In the genomic region with DNA sequence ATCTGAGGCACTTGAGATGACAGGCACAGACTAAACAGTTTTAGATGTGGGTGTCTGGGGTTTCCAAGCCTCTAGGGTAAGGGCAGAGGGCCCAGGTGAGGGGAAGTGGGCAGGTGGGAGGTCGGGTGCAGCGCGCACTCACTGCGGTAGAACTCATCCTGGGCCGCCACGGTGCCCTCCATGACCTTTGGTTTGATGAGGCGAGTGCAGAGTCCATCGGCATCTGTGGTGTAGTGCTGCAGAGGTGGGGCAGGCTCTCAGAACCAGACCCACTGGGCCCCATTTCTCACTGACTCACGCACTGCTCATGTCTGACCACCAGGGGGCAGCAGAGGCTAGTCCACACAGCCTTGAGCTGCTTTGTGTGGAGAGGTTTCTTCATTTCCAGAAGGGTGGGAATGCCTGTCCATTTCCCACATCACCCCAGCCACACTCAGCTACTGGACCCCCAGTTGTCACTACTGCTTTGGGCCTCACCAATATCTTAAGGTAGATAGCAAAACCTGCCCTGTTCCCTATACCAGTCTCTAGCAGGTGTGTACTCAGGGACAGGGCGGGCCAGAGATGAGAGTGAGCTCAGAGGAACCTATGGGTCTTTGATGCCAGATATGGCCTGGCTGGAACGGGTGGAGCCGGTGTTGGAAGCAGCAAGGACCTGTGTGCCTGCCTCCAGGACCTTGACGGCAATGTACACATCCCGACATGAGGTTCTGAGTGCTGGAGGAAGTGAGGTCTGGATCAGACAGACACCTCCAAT, we compare ENCODE assay signal across 8 mouse cellular contexts. TPM values are rescaled to one million over a fixed set of nuclear protein-coding genes. Genes with fewer than 3 reads are reported as not detected.
DNase-seq lines count a peak whose midpoint lies in the region; ATAC-seq and TF ChIP-seq lines count a peak whose summit lies in the region.

No protein-coding gene starts in this region.

- no peak overlapping the region for H3K4me2 ChIP-seq in forebrain, embryonic 16.5 days (ENCODE audit: low read length)

- no peak overlapping the region for H3K4me3 ChIP-seq in ES-E14 (ENCODE audit: insufficient read depth in 1 of 2, low read depth in 1 of 2, low read length in 2 of 2, poor library complexity in 1 of 2, severe bottlenecking in 1 of 2)
- H3K4me3 ChIP-seq in forebrain, embryonic 16.5 days (replicated peaks; ENCODE audit: low read length), result no peak overlapping the region

- H3K27ac ChIP-seq in ES-E14 (ENCODE audit: insufficient read depth, low read depth, low read length, poor library complexity, severe bottlenecking), result no peak overlapping the region
- peak overlapping the region; percentile 10; the same call in 1 of the 2 replicates for H3K27ac ChIP-seq in forebrain, embryonic 16.5 days (ENCODE audit: low read length)

- no peaks in the 10 kb centered on the region for H3K27me3 ChIP-seq in forebrain, embryonic 16.5 days (replicated peaks; ENCODE audit: control insufficient read depth, insufficient read depth, low read length)

- no peaks in the 10 kb centered on the region for H3K9me3 ChIP-seq in ES-E14 (ENCODE audit: control insufficient read depth, insufficient read depth, low read depth, low read length)
- no peaks in the 10 kb centered on the region for H3K9me3 ChIP-seq in forebrain, embryonic 16.5 days (ENCODE audit: control insufficient read depth, low read length)

- peaks cover 51% of the 10 kb centered on the region for H3K36me3 ChIP-seq in ES-E14 (ENCODE audit: control insufficient read depth, insufficient read depth, low read length, poor library complexity, severe bottlenecking)
- peaks cover 27% of the 10 kb centered on the region for H3K36me3 ChIP-seq in forebrain, embryonic 16.5 days (ENCODE audit: control insufficient read depth, insufficient read depth)

- DNase-seq in ES-E14 (ENCODE audit: low read depth, low spot score), result no peak
- DNase-seq in cerebellum, adult 18-20 months, result peak; percentile 78 to 83
- DNase-seq in layer of hippocampus, adult 9-11 months, result peak; percentile 52
- peak; percentile 90 for DNase-seq in lung, postnatal 10 days
- peak; percentile 85 for DNase-seq in retina, embryonic 14.5 days (ENCODE audit: low spot score)
- peak; percentile 74 to 78 for DNase-seq in thymus, postnatal 36 days

- peaks cover 0 to 12% of the 10 kb centered on the region in 2 experiments; a peak in 2 of 4 replicates for H3K4me1 ChIP-seq in ES-E14 (ENCODE audit: control insufficient read depth in 2 of 2, insufficient read depth in 2 of 2, low read length in 2 of 2, poor library complexity in 1 of 2)
- H3K4me1 ChIP-seq in forebrain, embryonic 16.5 days (replicated peaks; ENCODE audit: control insufficient read depth, insufficient read depth, low read length), result peaks cover 9% of the 10 kb centered on the region

- in situ Hi-C loops in ES-E14 (cut with MboI; ENCODE audit: low sequenced_read_pairs in 2 of 2, unreplicated experiment in 2 of 2), result no loop called here

- WGBS in forebrain, embryonic 16.5 days, result 75% methylated on average over 14 of the region's 14 CpGs

- peak; percentile 70 for ATAC-seq in forebrain, embryonic 16.5 days
- ATAC-seq in hematopoietic stem cell, adult 5-6 weeks (replicated peaks in 1 of 2; ENCODE audit: insufficient read depth in 1 of 2, low FRiP score in 2 of 2, low TSS enrichment in 1 of 2, low read depth in 1 of 2, poor library complexity in 2 of 2, severe bottlenecking in 2 of 2), result peak; percentile 46 to 78; a peak in 3 of 4 replicates

- no peak overlapping the region for H3K9ac ChIP-seq in ES-E14 (ENCODE audit: insufficient read depth, low read depth, low read length, poor library complexity, severe bottlenecking)
- H3K9ac ChIP-seq in forebrain, embryonic 16.5 days (replicated peaks; ENCODE audit: low read depth, low read length), result no peak overlapping the region

TF ChIP-seq in ES-E14, 5 proteins besides CTCF, POLR2A, EP300 and RAD21:
- TF ChIP-seq CHD2 (IDR thresholded peaks at IDR 0.05; ENCODE audit: low read depth, low read length) (no peak), MAFK (IDR thresholded peaks at IDR 0.05; ENCODE audit: insufficient read depth, low read depth, low read length) (no peak), ZNF384 (IDR thresholded peaks at IDR 0.05; ENCODE audit: low read depth, low read length) (no peak), HCFC1 (IDR thresholded peaks at IDR 0.05; ENCODE audit: borderline replicate concordance, insufficient read depth, low read length) (no peak), ZC3H11A (IDR thresholded peaks at IDR 0.05; ENCODE audit: borderline replicate concordance, low read depth, low read length) (peak; percentile 18; the same call in 1 of the 2 replicates)

RNA-seq across cellular contexts. Expression of gene Lman1l, which starts 8.7 kb away (rescaled TPM):
- 0.22 TPM in 1 of 2 replicates, not detected in the other for total RNA-seq in ES-E14 (2012; rRNA removed)
- polyA plus RNA-seq in forebrain, embryonic 16.5 days (2015; fragmentation: Nextera tagmentation; extraction: Ambion mirVana), result not detected in 2 replicates
- total RNA-seq in hematopoietic stem cell, adult 5-6 weeks (2017), result not detected in 2 replicates

RNA-seq across cellular contexts. Expression of gene Cplx3, which starts 23.2 kb away (rescaled TPM):
- total RNA-seq in ES-E14 (2012; rRNA removed), result not detected in 2 replicates
- polyA plus RNA-seq in forebrain, embryonic 16.5 days (2015; fragmentation: Nextera tagmentation; extraction: Ambion mirVana), result 0.09 TPM in 1 of 2 replicates, not detected in the other
- 0.15 TPM in 1 of 2 replicates, not detected in the other for total RNA-seq in hematopoietic stem cell, adult 5-6 weeks (2017)

RNA-seq across cellular contexts. Expression of gene Csk, which starts 24.1 kb away (rescaled TPM):
- total RNA-seq in ES-E14 (2012; rRNA removed), result 27.1 and 32.2 TPM in 2 replicates
- 38.5 and 39.6 TPM in 2 replicates for polyA plus RNA-seq in forebrain, embryonic 16.5 days (2015; fragmentation: Nextera tagmentation; extraction: Ambion mirVana)
- total RNA-seq in hematopoietic stem cell, adult 5-6 weeks (2017), result 166 and 212 TPM in 2 replicates

RNA-seq across cellular contexts. Expression of gene Ulk3, which starts 40.0 kb away (rescaled TPM):
- 7.3 and 16.5 TPM in 2 replicates for total RNA-seq in ES-E14 (2012; rRNA removed)
- polyA plus RNA-seq in forebrain, embryonic 16.5 days (2015; fragmentation: Nextera tagmentation; extraction: Ambion mirVana), result 27.2 and 43.3 TPM in 2 replicates
- total RNA-seq in hematopoietic stem cell, adult 5-6 weeks (2017), result 2.8 and 5.0 TPM in 2 replicates

RNA-seq across cellular contexts. Expression of gene Cyp1a2, which starts 54.2 kb away (rescaled TPM):
- 0.67 and 0.69 TPM in 2 replicates for total RNA-seq in ES-E14 (2012; rRNA removed)
- polyA plus RNA-seq in forebrain, embryonic 16.5 days (2015; fragmentation: Nextera tagmentation; extraction: Ambion mirVana), result not detected in 2 replicates
- total RNA-seq in hematopoietic stem cell, adult 5-6 weeks (2017), result not detected in 2 replicates
